Mouse (Mus musculus) ES-Bruce4 (cell line): Measurements from ENCODE around the gene Pde8a.

Experiments used
- EP300 ChIP-seq: IDR thresholded peaks from 2 replicates; pipeline ENCODE4 v1.6.1; 2011; ENCODE audit warnings: low read depth, low read length; ENCODE audit not compliant: insufficient read depth
- POLR2A ChIP-seq: IDR thresholded peaks from one replicate; pipeline ENCODE4 v1.8.1; 2011; ENCODE audit warnings: low read length; ENCODE audit not compliant: insufficient read depth

DNA sequence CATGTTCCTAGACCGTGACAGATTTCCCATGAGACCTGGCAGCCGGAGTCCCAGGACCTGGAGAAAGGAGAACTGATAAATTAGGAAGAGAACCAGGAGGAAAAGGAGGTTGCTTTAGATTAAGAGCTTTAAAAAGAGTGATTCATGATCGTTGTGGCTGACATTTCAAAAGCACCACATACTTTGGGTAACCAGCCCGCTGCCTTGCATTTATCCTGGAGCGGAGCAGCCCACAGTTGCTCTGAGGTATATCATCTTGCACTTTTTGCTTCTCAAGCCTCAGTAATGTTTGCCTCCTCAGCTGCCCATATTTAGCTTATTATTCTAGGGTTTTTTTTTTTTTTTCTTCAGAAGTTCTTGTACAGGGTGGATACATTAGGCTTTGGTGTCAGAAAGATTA lies 11.0 kb upstream of the Pde8a start:
- TF ChIP-seq EP300: no peak
- TF ChIP-seq POLR2A: no peak
